Mouse (Mus musculus): Measurements from ENCODE around the gene Cadm1. TPM values are rescaled to one million over a fixed set of nuclear protein-coding genes. Genes with fewer than 3 reads are reported as not detected.

The Cadm1 gene
- polyA plus RNA-seq, 1 experiment from 2014 or later, result 150 TPM

GRCm38 (mm10) chr9:47838890-47839691, 309.1 kb downstream of the Cadm1 start:
- no peak overlapping the region for H3K4me2 ChIP-seq (replicated peaks; ENCODE audit: low read depth, low read length)
- ATAC-seq (ENCODE audit: low FRiP score) (peak; percentile 72), DNase-seq (ENCODE audit: low spot score) (peak; percentile 42)
- no peak overlapping the region for H3K4me3 ChIP-seq (ENCODE audit: low read depth, low read length)
- no peaks in the 10 kb centered on the region for H3K36me3 ChIP-seq (ENCODE audit: control insufficient read depth, insufficient read depth, low read length)
- H3K9ac ChIP-seq (ENCODE audit: low read depth, low read length), result no peak overlapping the region
- no peaks in the 10 kb centered on the region for H3K9me3 ChIP-seq (ENCODE audit: control insufficient read depth, low read length)
- peaks cover 7% of the 10 kb centered on the region; the same call in 1 of the 2 replicates for H3K4me1 ChIP-seq (replicated peaks; ENCODE audit: control insufficient read depth, insufficient read depth, low read length)
- 27% methylated on average over 15 of the region's 15 CpGs for WGBS
- peak overlapping the region; percentile 20; the same call in 1 of the 2 replicates for H3K27ac ChIP-seq (ENCODE audit: low read depth, low read length)
- H3K27me3 ChIP-seq (ENCODE audit: control insufficient read depth, insufficient read depth, low read length), result no peaks in the 10 kb centered on the region

- H3K4me3 ChIP-seq (ENCODE audit: low read depth, low read length), result no peak overlapping the region
- no peaks in the 10 kb centered on the region for H3K9me3 ChIP-seq (ENCODE audit: control insufficient read depth, low read length)
- H3K36me3 ChIP-seq (ENCODE audit: control insufficient read depth, insufficient read depth, low read length), result no peaks in the 10 kb centered on the region
- H3K27ac ChIP-seq (ENCODE audit: low read depth, low read length), result peak overlapping the region; percentile 20; the same call in 1 of the 2 replicates
- 68% methylated on average over 10 of the region's 10 CpGs for WGBS
- H3K9ac ChIP-seq (ENCODE audit: low read depth, low read length), result no peak overlapping the region
- peaks cover 7% of the 10 kb centered on the region; the same call in 1 of the 2 replicates for H3K4me1 ChIP-seq (replicated peaks; ENCODE audit: control insufficient read depth, insufficient read depth, low read length)
- no peaks in the 10 kb centered on the region for H3K27me3 ChIP-seq (ENCODE audit: control insufficient read depth, insufficient read depth, low read length)
- ATAC-seq (ENCODE audit: low FRiP score) (no peak), DNase-seq (ENCODE audit: low spot score) (no peak)
- H3K4me2 ChIP-seq (replicated peaks; ENCODE audit: low read depth, low read length), result no peak overlapping the region
Observed at GRCm38 (mm10) chr9:47839692-47840025, 309.7 kb downstream of the Cadm1 start.

GRCm38 (mm10) chr9:47843328-47843727, 313.4 kb downstream of the Cadm1 start:
- WGBS, result 84% methylated on average over 6 of the region's 6 CpGs
- no peak for ATAC-seq (ENCODE audit: low FRiP score)
- Histone ChIP-seq H3K36me3 (ENCODE audit: control insufficient read depth, insufficient read depth, low read length) (no peaks in the 10 kb centered on the region), H3K4me2 (replicated peaks; ENCODE audit: low read depth, low read length) (no peak overlapping the region), H3K27ac (ENCODE audit: low read depth, low read length) (no peak overlapping the region), H3K4me1 (replicated peaks; ENCODE audit: control insufficient read depth, insufficient read depth, low read length) (peaks cover 10% of the 10 kb centered on the region; the same call in 1 of the 2 replicates), H3K9ac (ENCODE audit: low read depth, low read length) (no peak overlapping the region), H3K9me3 (ENCODE audit: control insufficient read depth, low read length) (no peaks in the 10 kb centered on the region), H3K27me3 (ENCODE audit: control insufficient read depth, insufficient read depth, low read length) (no peaks in the 10 kb centered on the region), H3K4me3 (ENCODE audit: low read depth, low read length) (no peak overlapping the region)
- no peak for DNase-seq (ENCODE audit: low spot score)

- H3K27ac ChIP-seq (ENCODE audit: low read depth, low read length), result no peak overlapping the region
- ATAC-seq (ENCODE audit: low FRiP score), result no peak
- peaks cover 4% of the 10 kb centered on the region; the same call in 1 of the 2 replicates for H3K4me1 ChIP-seq (replicated peaks; ENCODE audit: control insufficient read depth, insufficient read depth, low read length)
- H3K4me2 ChIP-seq (replicated peaks; ENCODE audit: low read depth, low read length), result no peak overlapping the region
- no peaks in the 10 kb centered on the region for H3K36me3 ChIP-seq (ENCODE audit: control insufficient read depth, insufficient read depth, low read length)
- H3K9ac ChIP-seq (ENCODE audit: low read depth, low read length), result no peak overlapping the region
- H3K9me3 ChIP-seq (ENCODE audit: control insufficient read depth, low read length), result no peaks in the 10 kb centered on the region
- H3K4me3 ChIP-seq (ENCODE audit: low read depth, low read length), result no peak overlapping the region
- DNase-seq (ENCODE audit: low spot score), result no peak
- no peaks in the 10 kb centered on the region for H3K27me3 ChIP-seq (ENCODE audit: control insufficient read depth, insufficient read depth, low read length)
- 74% methylated on average over 10 of the region's 10 CpGs for WGBS
Observed at GRCm38 (mm10) chr9:47846275-47846674, 316.3 kb downstream of the Cadm1 start.

GRCm38 (mm10) chr9:47846926-47847325, 317.0 kb downstream of the Cadm1 start:
- Histone ChIP-seq H3K4me2 (replicated peaks; ENCODE audit: low read depth, low read length) (no peak overlapping the region), H3K36me3 (ENCODE audit: control insufficient read depth, insufficient read depth, low read length) (no peaks in the 10 kb centered on the region), H3K27me3 (ENCODE audit: control insufficient read depth, insufficient read depth, low read length) (no peaks in the 10 kb centered on the region), H3K9me3 (ENCODE audit: control insufficient read depth, low read length) (no peaks in the 10 kb centered on the region), H3K9ac (ENCODE audit: low read depth, low read length) (no peak overlapping the region), H3K4me1 (replicated peaks; ENCODE audit: control insufficient read depth, insufficient read depth, low read length) (peaks cover 4% of the 10 kb centered on the region; the same call in 1 of the 2 replicates), H3K4me3 (ENCODE audit: low read depth, low read length) (no peak overlapping the region), H3K27ac (ENCODE audit: low read depth, low read length) (no peak overlapping the region)
- no peak for ATAC-seq (ENCODE audit: low FRiP score)
- DNase-seq (ENCODE audit: low spot score), result no peak
- WGBS, result 82% methylated on average over 6 of the region's 6 CpGs

GRCm38 (mm10) chr9:47847797-47848196, 317.8 kb downstream of the Cadm1 start:
- Histone ChIP-seq H3K4me1 (replicated peaks; ENCODE audit: control insufficient read depth, insufficient read depth, low read length) (peaks cover 4% of the 10 kb centered on the region; the same call in 1 of the 2 replicates), H3K4me2 (replicated peaks; ENCODE audit: low read depth, low read length) (no peak overlapping the region), H3K36me3 (ENCODE audit: control insufficient read depth, insufficient read depth, low read length) (no peaks in the 10 kb centered on the region), H3K27ac (ENCODE audit: low read depth, low read length) (no peak overlapping the region), H3K4me3 (ENCODE audit: low read depth, low read length) (no peak overlapping the region), H3K9ac (ENCODE audit: low read depth, low read length) (no peak overlapping the region), H3K27me3 (ENCODE audit: control insufficient read depth, insufficient read depth, low read length) (no peaks in the 10 kb centered on the region), H3K9me3 (ENCODE audit: control insufficient read depth, low read length) (no peaks in the 10 kb centered on the region)
- 13% methylated on average over 4 of the region's 4 CpGs for WGBS
- no peak for ATAC-seq (ENCODE audit: low FRiP score)
- no peak for DNase-seq (ENCODE audit: low spot score)

- Histone ChIP-seq H3K9ac (ENCODE audit: low read depth, low read length) (no peak overlapping the region), H3K4me3 (ENCODE audit: low read depth, low read length) (no peak overlapping the region), H3K27me3 (ENCODE audit: control insufficient read depth, insufficient read depth, low read length) (no peaks in the 10 kb centered on the region), H3K4me1 (replicated peaks; ENCODE audit: control insufficient read depth, insufficient read depth, low read length) (peaks cover 4% of the 10 kb centered on the region; the same call in 1 of the 2 replicates), H3K4me2 (replicated peaks; ENCODE audit: low read depth, low read length) (no peak overlapping the region), H3K9me3 (ENCODE audit: control insufficient read depth, low read length) (no peaks in the 10 kb centered on the region), H3K27ac (ENCODE audit: low read depth, low read length) (no peak overlapping the region), H3K36me3 (ENCODE audit: control insufficient read depth, insufficient read depth, low read length) (no peaks in the 10 kb centered on the region)
- no peak for DNase-seq (ENCODE audit: low spot score)
- 40% methylated on average over 5 of the region's 5 CpGs for WGBS
- no peak for ATAC-seq (ENCODE audit: low FRiP score)
Observed at GRCm38 (mm10) chr9:47848745-47849144, 318.8 kb downstream of the Cadm1 start.

GRCm38 (mm10) chr9:47856311-47856710, 326.3 kb downstream of the Cadm1 start:
- H3K4me2 ChIP-seq (replicated peaks; ENCODE audit: low read depth, low read length), result no peak overlapping the region
- no peaks in the 10 kb centered on the region for H3K36me3 ChIP-seq (ENCODE audit: control insufficient read depth, insufficient read depth, low read length)
- H3K27me3 ChIP-seq (ENCODE audit: control insufficient read depth, insufficient read depth, low read length), result no peaks in the 10 kb centered on the region
- H3K9me3 ChIP-seq (ENCODE audit: control insufficient read depth, low read length), result no peaks in the 10 kb centered on the region
- H3K9ac ChIP-seq (ENCODE audit: low read depth, low read length), result no peak overlapping the region
- H3K4me3 ChIP-seq (ENCODE audit: low read depth, low read length), result no peak overlapping the region
- ATAC-seq (ENCODE audit: low FRiP score), result no peak
- peak; percentile 46 for DNase-seq (ENCODE audit: low spot score)
- 87% methylated on average over 8 of the region's 8 CpGs for WGBS
- H3K27ac ChIP-seq (ENCODE audit: low read depth, low read length), result no peak overlapping the region
- H3K4me1 ChIP-seq (replicated peaks; ENCODE audit: control insufficient read depth, insufficient read depth, low read length), result no peaks in the 10 kb centered on the region

- H3K4me1 ChIP-seq (replicated peaks; ENCODE audit: control insufficient read depth, insufficient read depth, low read length), result no peaks in the 10 kb centered on the region
- 83% methylated on average over 7 of the region's 7 CpGs for WGBS
- no peak overlapping the region for H3K9ac ChIP-seq (ENCODE audit: low read depth, low read length)
- no peak overlapping the region for H3K4me2 ChIP-seq (replicated peaks; ENCODE audit: low read depth, low read length)
- H3K27ac ChIP-seq (ENCODE audit: low read depth, low read length), result no peak overlapping the region
- H3K4me3 ChIP-seq (ENCODE audit: low read depth, low read length), result no peak overlapping the region
- ATAC-seq (ENCODE audit: low FRiP score), result no peak
- H3K36me3 ChIP-seq (ENCODE audit: control insufficient read depth, insufficient read depth, low read length), result no peaks in the 10 kb centered on the region
- H3K9me3 ChIP-seq (ENCODE audit: control insufficient read depth, low read length), result no peaks in the 10 kb centered on the region
- DNase-seq (ENCODE audit: low spot score), result no peak
- H3K27me3 ChIP-seq (ENCODE audit: control insufficient read depth, insufficient read depth, low read length), result no peaks in the 10 kb centered on the region
Observed at GRCm38 (mm10) chr9:47857235-47857634, 327.3 kb downstream of the Cadm1 start.
